Mouse (Mus musculus) cerebellum, adult 2 months (tissue): ENCODE data around the gene Wfdc1.

ENCODE experiments used
- CTCF ChIP-seq: fragments of 200-500 bp; IDR thresholded peaks from 2 replicates; pipeline ENCODE4 v1.5.1; 2011; ENCODE audit warnings: low read depth, mild to moderate bottlenecking, control low read depth, low read length, moderate library complexity, borderline replicate concordance; ENCODE audit not compliant: insufficient read depth
- POLR2A ChIP-seq: fragments of 200-500 bp; IDR thresholded peaks from 2 replicates; pipeline ENCODE4 v1.6.1; 2011; ENCODE audit warnings: low read length, control low read depth, borderline replicate concordance; ENCODE audit not compliant: insufficient read depth

- TF ChIP-seq POLR2A (no peak), CTCF (no peak)
These were observed 57.5 kb downstream of the Wfdc1 start for GRCm38 (mm10) chr8:119723676-119724075.
